Mouse (Mus musculus) testis, adult 2 months (tissue): ENCODE data around the gene Ugt2b1.

Experiments
- CTCF ChIP-seq: fragments of 200-500 bp; IDR thresholded peaks from 2 replicates; pipeline ENCODE4 v1.5.1; 2012; ENCODE audit warnings: low read depth, mild to moderate bottlenecking, inconsistent platforms, low read length, moderate library complexity; ENCODE audit not compliant: control insufficient read depth, insufficient read depth, insufficient replicate concordance
- POLR2A ChIP-seq: fragments of 200-500 bp; IDR thresholded peaks from 2 replicates; pipeline ENCODE4 v1.6.1; 2012; ENCODE audit warnings: low read depth, mild to moderate bottlenecking, inconsistent platforms, low read length, moderate library complexity; ENCODE audit not compliant: control insufficient read depth

GRCm38 (mm10) chr5:86961587-86962358, 35.4 kb upstream of the Ugt2b1 start:
- TF ChIP-seq CTCF, result no peak
- TF ChIP-seq POLR2A, result no peak
